Mouse (Mus musculus) liver, embryonic 14.5 days (tissue): ENCODE results near the gene Itm2b.

ENCODE experiments used
- CTCF ChIP-seq: IDR thresholded peaks from 2 replicates; pipeline ENCODE4 v1.5.1; 2016; ENCODE audit warnings: antibody characterized with exemption, low read depth, control low read depth
- EP300 ChIP-seq: IDR thresholded peaks from 2 replicates; pipeline ENCODE4 v1.6.1; 2016; ENCODE audit warnings: antibody characterized with exemption, low read depth

DNA sequence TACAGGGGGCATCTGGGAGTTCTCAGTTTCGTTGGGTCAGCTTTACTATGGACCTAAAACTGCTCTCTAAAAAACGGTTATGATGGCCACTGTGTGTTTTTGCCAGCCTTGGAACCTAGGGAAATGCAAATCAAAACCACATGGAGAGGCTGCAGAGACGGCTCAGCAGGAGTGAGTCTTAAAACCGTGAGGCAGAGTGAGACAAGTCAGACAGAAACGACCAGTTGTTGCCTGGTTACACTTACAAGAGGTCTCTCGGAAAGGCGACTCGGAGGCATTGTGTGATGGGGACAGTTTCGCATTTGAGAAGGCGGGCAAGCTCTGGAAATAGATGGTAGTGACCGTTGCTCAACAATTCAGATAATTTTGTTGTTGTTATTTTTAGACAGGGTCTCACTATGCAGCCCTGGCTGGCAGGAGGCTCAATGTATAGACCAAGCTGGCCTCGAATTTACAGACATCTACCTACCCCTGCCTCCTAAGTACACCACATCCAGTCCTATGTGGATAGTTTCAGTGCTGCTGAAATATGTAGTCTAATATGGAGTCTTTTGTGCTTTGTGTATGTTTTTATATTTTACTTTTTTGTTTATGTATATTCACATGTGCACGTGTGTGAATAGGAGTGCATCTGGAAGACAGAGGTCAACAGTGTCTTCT lies 30.4 kb upstream of the Itm2b start:
- TF ChIP-seq CTCF (no peak), EP300 (no peak)
